Mouse (Mus musculus) stomach, postnatal 0 days (tissue): ENCODE data around the gene Igfbp5.

Experiments
- CTCF ChIP-seq: IDR thresholded peaks from 2 replicates; pipeline ENCODE4 v1.5.1; 2016; ENCODE audit warnings: antibody characterized with exemption, low read depth, mild to moderate bottlenecking, moderate library complexity
- EP300 ChIP-seq: optimal IDR thresholded peaks from 2 replicates; pipeline ENCODE3; 2016; ENCODE audit warnings: antibody characterized with exemption

DNA sequence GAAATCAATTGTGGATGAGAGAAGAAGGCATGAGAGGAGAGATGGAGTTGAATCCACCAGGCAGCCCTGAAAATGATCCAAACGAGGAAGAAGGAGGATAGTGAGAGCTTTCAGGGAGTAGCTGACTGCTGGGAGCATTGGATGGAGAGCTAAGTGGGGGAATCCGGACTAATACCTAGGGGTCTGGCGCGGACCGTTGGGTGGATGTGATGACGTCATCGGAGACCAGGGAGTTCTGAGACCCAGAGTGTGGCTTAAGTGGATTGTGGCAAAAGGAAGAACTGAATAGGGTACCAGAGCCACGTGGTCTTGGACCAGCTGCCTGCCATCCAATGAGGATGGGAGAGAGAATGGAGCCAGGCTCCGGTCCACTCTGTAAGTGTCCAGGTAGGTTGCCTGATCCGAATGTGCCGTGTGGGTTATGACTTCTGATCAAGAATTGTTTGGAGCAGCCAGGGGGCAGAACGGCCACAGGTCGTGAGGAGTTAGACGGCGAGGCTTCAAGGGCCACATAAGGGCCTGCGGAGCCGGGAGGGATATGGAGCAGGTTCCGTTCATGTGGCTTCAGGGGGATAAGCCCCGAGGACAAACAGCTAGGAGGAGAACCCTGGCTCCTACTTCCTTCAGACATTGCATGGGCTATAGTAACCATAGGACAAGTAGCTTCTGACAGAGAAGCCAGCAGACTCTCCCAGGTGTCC is 18.3 kb downstream of the Igfbp5 start:
- peak; percentile 22; the same call in 1 of the 2 replicates for TF ChIP-seq CTCF
- no peak for TF ChIP-seq EP300
